Mouse (Mus musculus): ENCODE data around the gene Olfr1410. TPM values are rescaled to one million over a fixed set of nuclear protein-coding genes. Genes with fewer than 3 reads are reported as not detected.

Gene Olfr1410
- total RNA-seq, 2 experiments from 2014 or later, result not detected

Other genes starting within 250 kb of the Olfr1410 start
- gene Ndufa10, start 131.9 kb upstream of the Olfr1410 start, total RNA-seq (2021), result 1,000 to 10,000 TPM in 1 of 2 experiments, 100 to 1,000 TPM in 1; 980 to 1,105 TPM
- gene Olfr1416, start 120.7 kb upstream of the Olfr1410 start, total RNA-seq (2021), result not detected
- gene Olfr1415, start 109.7 kb upstream of the Olfr1410 start, total RNA-seq (2021), result not detected
- gene Olfr1414, start 87.1 kb upstream of the Olfr1410 start, total RNA-seq (2021), result not detected
- not detected for gene Olfr1413, start 34.5 kb upstream of the Olfr1410 start, total RNA-seq (2021)
- not detected for gene Olfr1412, start 20.0 kb upstream of the Olfr1410 start, total RNA-seq (2021)
- not detected for gene Olfr1411, start 11.4 kb upstream of the Olfr1410 start, total RNA-seq (2021)
- not detected for gene Olfr12, start 12.0 kb downstream of the Olfr1410 start, total RNA-seq (2021)
- gene Cops9, start 36.2 kb downstream of the Olfr1410 start, total RNA-seq (2021), result 100 to 1,000 TPM; 219 to 225 TPM
- not detected for gene Otos, start 43.1 kb downstream of the Olfr1410 start, total RNA-seq (2021)
- gene Gpc1, start 225.9 kb downstream of the Olfr1410 start, total RNA-seq (2021), result 100 to 1,000 TPM; 425 to 453 TPM

All from heart, postnatal 36 days (tissue).